Mouse (Mus musculus) NIH3T3 (cell line): ENCODE measurements at regions not wholly inside any gene's neighbourhood (a gene's known extent, or its start where the extent isn't known, plus 50 kb on each side); places are given as distances from the start of the nearest gene placed in this dataset.
A peak's percentile ranks its signal among the peaks of the same experiment; 100 is the strongest.

Experiments used
- DNase-seq: peaks from one replicate; pipeline ENCODE4 v3.0.0-alpha.2; 2012; ENCODE audit warnings: low read depth

GRCm38 (mm10) chr2:137244370-137244769 is 127.9 kb upstream of the Jag1 start:
- no peak for DNase-seq

- DNase-seq = no peak
Observed at GRCm38 (mm10) chr2:137243914-137244313, 127.5 kb upstream of the Jag1 start.

- no peak for DNase-seq
Observed at GRCm38 (mm10) chr2:137236961-137237360, 120.5 kb upstream of the Jag1 start.

GRCm38 (mm10) chr2:137233936-137234335 is 117.5 kb upstream of the Jag1 start:
- no peak for DNase-seq

- no peak for DNase-seq
Observed at GRCm38 (mm10) chr2:137231161-137231560, 114.7 kb upstream of the Jag1 start.

GRCm38 (mm10) chr2:137229422-137230069 is 113.1 kb upstream of the Jag1 start:
- no peak for DNase-seq

- no peak for DNase-seq
Observed at GRCm38 (mm10) chr2:137227495-137227894, 111.1 kb upstream of the Jag1 start.

GRCm38 (mm10) chr2:137224702-137225552 is 108.5 kb upstream of the Jag1 start:
- DNase-seq = no peak

- no peak for DNase-seq
Observed at GRCm38 (mm10) chr2:137215697-137216096, 99.3 kb upstream of the Jag1 start.

GRCm38 (mm10) chr2:137207846-137208245 is 91.4 kb upstream of the Jag1 start:
- no peak for DNase-seq

- DNase-seq = peak; percentile 56
Observed at GRCm38 (mm10) chr2:137204274-137204850, 87.9 kb upstream of the Jag1 start.

- DNase-seq = no peak
Observed at GRCm38 (mm10) chr2:137200101-137200500, 83.7 kb upstream of the Jag1 start.

- DNase-seq = no peak
Observed at GRCm38 (mm10) chr2:137192183-137192582, 75.7 kb upstream of the Jag1 start.

- DNase-seq = no peak
Observed at GRCm38 (mm10) chr2:137169176-137169575, 52.7 kb upstream of the Jag1 start.

GRCm38 (mm10) chr2:137168626-137169025 is 52.2 kb upstream of the Jag1 start:
- DNase-seq = no peak
